ENCODE assay signal across 15 mouse cellular contexts in genomic region chr7:139970216-139970919, GRCm38 (mm10). TPM values are rescaled to one million over a fixed set of nuclear protein-coding genes. Genes with fewer than 3 reads are reported as not detected.
DNase-seq lines count a peak whose midpoint lies in the region; ATAC-seq and TF ChIP-seq lines count a peak whose summit lies in the region.
"Had no signal": no experiment of that assay in that cellular context is flagged by ENCODE, and none has a peak within 500 bp of the region (broad histone marks: within the 10 kb centered on the region; RNA-seq: fewer than 3 reads in every experiment).

No protein-coding gene starts in this region.

- no peak overlapping the region for H3K9ac ChIP-seq in intestine, embryonic 15.5 days
- H3K9ac ChIP-seq: lung, embryonic 15.5 days had no signal

- H3K4me2 ChIP-seq in intestine, embryonic 15.5 days (replicated peaks), result no peak overlapping the region
- H3K4me2 ChIP-seq: lung, embryonic 15.5 days had no signal

- TF ChIP-seq POLR2A in lung, adult 2 months (IDR thresholded peaks at IDR 0.05; ENCODE audit: borderline replicate concordance, extremely low read depth, low read depth, low read length), result no peak

- no peaks in the 10 kb centered on the region for H3K9me3 ChIP-seq in embryonic facial prominence, embryonic 10.5 days
- no peaks in the 10 kb centered on the region for H3K9me3 ChIP-seq in heart, embryonic 10.5 days
- H3K9me3 ChIP-seq in intestine, embryonic 15.5 days, result no peaks in the 10 kb centered on the region
- H3K9me3 ChIP-seq: lung, embryonic 15.5 days had no signal

- peak overlapping the region; percentile 49; the same call in 1 of the 2 replicates for H3K27ac ChIP-seq in embryonic facial prominence, embryonic 10.5 days (replicated peaks)
- H3K27ac ChIP-seq in macrophage, result peak overlapping the region; percentile 99
- no peak overlapping the region for H3K27ac ChIP-seq in heart, embryonic 10.5 days
- H3K27ac ChIP-seq in intestine, embryonic 15.5 days, result no peak overlapping the region
- H3K27ac ChIP-seq: lung, embryonic 15.5 days had no signal

- no peaks in the 10 kb centered on the region for H3K36me3 ChIP-seq in embryonic facial prominence, embryonic 10.5 days (replicated peaks)
- no peaks in the 10 kb centered on the region for H3K36me3 ChIP-seq in macrophage (ENCODE audit: inconsistent target)
- H3K36me3 ChIP-seq in heart, embryonic 10.5 days, result no peaks in the 10 kb centered on the region
- H3K36me3 ChIP-seq in intestine, embryonic 15.5 days, result no peaks in the 10 kb centered on the region
- H3K36me3 ChIP-seq: lung, embryonic 15.5 days had no signal

- no peak for ATAC-seq in intestine, embryonic 15.5 days

- H3K4me1 ChIP-seq in embryonic facial prominence, embryonic 10.5 days, result peaks cover 10% of the 10 kb centered on the region
- H3K4me1 ChIP-seq in heart, embryonic 10.5 days, result no peaks in the 10 kb centered on the region
- no peaks in the 10 kb centered on the region for H3K4me1 ChIP-seq in lung, adult 2 months (ENCODE audit: control insufficient read depth, insufficient read depth, low read length)
- H3K4me1 ChIP-seq in intestine, embryonic 15.5 days (replicated peaks), result no peaks in the 10 kb centered on the region
- H3K4me1 ChIP-seq: lung, embryonic 15.5 days had no signal

- no peaks in the 10 kb centered on the region for H3K79me2 ChIP-seq in macrophage (ENCODE audit: inconsistent target)

- no peak overlapping the region for H3K4me3 ChIP-seq in embryonic facial prominence, embryonic 10.5 days
- no peak overlapping the region for H3K4me3 ChIP-seq in macrophage (ENCODE audit: inconsistent target)
- no peak overlapping the region for H3K4me3 ChIP-seq in heart, embryonic 10.5 days
- no peak overlapping the region for H3K4me3 ChIP-seq in lung, adult 2 months (replicated peaks; ENCODE audit: extremely low read depth, low read depth, low read length)
- no peak overlapping the region for H3K4me3 ChIP-seq in intestine, embryonic 15.5 days (replicated peaks)
- H3K4me3 ChIP-seq: lung, embryonic 15.5 days had no signal

- no peak for TF ChIP-seq CTCF in lung, adult 2 months (IDR thresholded peaks at IDR 0.05; ENCODE audit: insufficient read depth, low read length)

- 80% methylated on average over 10 of the region's 10 CpGs for WGBS in embryonic facial prominence, embryonic 10.5 days
- WGBS in macrophage (ENCODE audit: missing documents), result 70% methylated on average over 7 of the region's 10 CpGs
- 82% methylated on average over 10 of the region's 10 CpGs for WGBS in heart, embryonic 10.5 days
- WGBS in lung, adult 2 months, result 77% methylated on average over 10 of the region's 10 CpGs
- 82% methylated on average over 10 of the region's 10 CpGs for WGBS in intestine, embryonic 15.5 days

- H3K27me3 ChIP-seq in embryonic facial prominence, embryonic 10.5 days (replicated peaks; ENCODE audit: low read depth, poor library complexity, severe bottlenecking), result peaks cover 17% of the 10 kb centered on the region; the same call in 1 of the 2 replicates
- H3K27me3 ChIP-seq in heart, embryonic 10.5 days (ENCODE audit: insufficient read depth, poor library complexity, severe bottlenecking), result peaks cover 84% of the 10 kb centered on the region
- 0 out of 2 replicates have a peak, but pooled peaks cover 4% of the 10 kb centered on the region for H3K27me3 ChIP-seq in intestine, embryonic 15.5 days (replicated peaks)
- H3K27me3 ChIP-seq: lung, embryonic 15.5 days had no signal

- DNase-seq in 3134 (ENCODE audit: extremely low read depth, insufficient read length, low spot score), result peak; percentile 65
- peak; percentile 65 for DNase-seq in 416B (ENCODE audit: low read depth)
- DNase-seq in embryonic facial prominence, embryonic 10.5 days (ENCODE audit: low spot score), result peak; percentile 18
- no peak for DNase-seq in heart, embryonic 10.5 days (ENCODE audit: low spot score)
- DNase-seq in lung, adult 2 months, result no peak
- DNase-seq in cerebellum, adult 9-10 months, result no peak
- DNase-seq: adrenal gland, postnatal 36 days; heart, adult 18-20 months had no signal

RNA-seq across cellular contexts. Expression of gene 6430531B16Rik, which starts 8.2 kb away (rescaled TPM):
- polyA plus RNA-seq in embryonic facial prominence, embryonic 10.5 days (2016; fragmentation: Nextera tagmentation; extraction: Ambion mirVana), result 0.92 and 1.3 TPM in 2 replicates
- total RNA-seq in macrophage (2018; cell fraction: chromatin; rRNA removed), result 1 to 10 TPM in 17 of 26 experiments, under 1 TPM in 5, not detected in 4; 0.52 to 9.6 (median 1.7) TPM
- under 1 TPM in 17 of 26 experiments, not detected in 9; 0.05 to 0.35 (median 0.20) TPM for total RNA-seq in macrophage (2018; cell fraction: cytosol; rRNA removed)
- 10 to 100 TPM in 1 of 26 experiments, 1 to 10 TPM in 6, under 1 TPM in 11, not detected in 8; 0.29 to 10.1 (median 0.83) TPM for total RNA-seq in macrophage (2018; cell fraction: nucleus; rRNA removed)
- polyA plus RNA-seq in macrophage (2018), result 0.23 to 0.38 TPM in 2 of 3 replicates, not detected in the other
- polyA plus RNA-seq in heart, embryonic 10.5 days (2016; fragmentation: Nextera tagmentation; extraction: Ambion mirVana), result 0.33 TPM in 1 of 2 replicates, not detected in the other
- 5.6 and 6.8 TPM in 2 replicates for polyA plus RNA-seq in lung, adult 2 months (2012; rRNA removed)
- polyA plus RNA-seq in intestine, embryonic 15.5 days (2015; fragmentation: Nextera tagmentation; extraction: Ambion mirVana), result 0.15 and 0.24 TPM in 2 replicates
- total RNA-seq: adrenal gland, postnatal 36 days; common myeloid progenitor, adult 5-6 weeks; heart, adult 18-20 months; heart, postnatal 25 days; liver, adult 2 months had no signal

RNA-seq across cellular contexts. Expression of gene Adam8, which starts 22.0 kb away (rescaled TPM):
- polyA plus RNA-seq in embryonic facial prominence, embryonic 10.5 days (2016; fragmentation: Nextera tagmentation; extraction: Ambion mirVana), result 1.7 and 2.3 TPM in 2 replicates
- 1,000 to 10,000 TPM in 7 of 26 experiments, 100 to 1,000 TPM in 19; 146 to 1,912 (median 371) TPM for total RNA-seq in macrophage (2018; cell fraction: chromatin; rRNA removed)
- 100 to 1,000 TPM in 23 of 26 experiments, 10 to 100 TPM in 3; 96.7 to 475 (median 196) TPM for total RNA-seq in macrophage (2018; cell fraction: cytosol; rRNA removed)
- 1,000 to 10,000 TPM in 1 of 26 experiments, 100 to 1,000 TPM in 25; 153 to 2,204 (median 378) TPM for total RNA-seq in macrophage (2018; cell fraction: nucleus; rRNA removed)
- 169 to 1,404 TPM (median 407 TPM) in 3 replicates for polyA plus RNA-seq in macrophage (2018)
- polyA plus RNA-seq in heart, embryonic 10.5 days (2016; fragmentation: Nextera tagmentation; extraction: Ambion mirVana), result 0.57 and 1.3 TPM in 2 replicates
- polyA plus RNA-seq in lung, adult 2 months (2012; rRNA removed), result 19.2 and 21.2 TPM in 2 replicates
- polyA plus RNA-seq in intestine, embryonic 15.5 days (2015; fragmentation: Nextera tagmentation; extraction: Ambion mirVana), result 1.3 and 2.2 TPM in 2 replicates

RNA-seq across cellular contexts. Expression of gene Utf1, which starts 26.8 kb away (rescaled TPM):
- polyA plus RNA-seq in embryonic facial prominence, embryonic 10.5 days (2016; fragmentation: Nextera tagmentation; extraction: Ambion mirVana), result 0.20 and 0.36 TPM in 2 replicates
- not detected for total RNA-seq in macrophage (2018; cell fraction: chromatin; rRNA removed)
- not detected for total RNA-seq in macrophage (2018; cell fraction: cytosol; rRNA removed)
- not detected for total RNA-seq in macrophage (2018; cell fraction: nucleus; rRNA removed)
- not detected in 3 replicates for polyA plus RNA-seq in macrophage (2018)
- polyA plus RNA-seq in heart, embryonic 10.5 days (2016; fragmentation: Nextera tagmentation; extraction: Ambion mirVana), result 0.14 TPM in 1 of 2 replicates, not detected in the other
- polyA plus RNA-seq in lung, adult 2 months (2012; rRNA removed), result 0.09 TPM in 1 of 2 replicates, not detected in the other
- not detected in 2 replicates for polyA plus RNA-seq in intestine, embryonic 15.5 days (2015; fragmentation: Nextera tagmentation; extraction: Ambion mirVana)
- total RNA-seq: adrenal gland, postnatal 36 days; common myeloid progenitor, adult 5-6 weeks; heart, adult 18-20 months; heart, postnatal 25 days; layer of hippocampus, adult 8-10 months; liver, adult 2 months had no signal
- polyA plus RNA-seq: liver, adult 2 months had no signal

Comparison
In these comparisons a context has a peak if more than half of its experiments do, and no peak if none do; other contexts are left out.
1. DNase-seq: peak in 3134 (single experiment), 416B (single experiment) and embryonic facial prominence, embryonic 10.5 days (single experiment); none in heart, embryonic 10.5 days (single experiment), lung, adult 2 months (single experiment) and cerebellum, adult 9-10 months (single experiment).
2. H3K27ac ChIP-seq: peak in embryonic facial prominence, embryonic 10.5 days (single experiment) and macrophage (single experiment); none in heart, embryonic 10.5 days (single experiment) and intestine, embryonic 15.5 days (single experiment).